Mouse (Mus musculus): ENCODE measurements around the gene Otub2.
"Not testable (repeated sequence)": the region's sequence is repeated elsewhere in the genome, so short reads cannot be mapped to it uniquely, and the experiment has no call there.

Otub2 gene

GRCm38 (mm10) chr12:103444261-103444660 lies 55.8 kb downstream of the Otub2 start:
- H3K36me3 ChIP-seq (ENCODE audit: control insufficient read depth, insufficient read depth, low read length, poor library complexity, severe bottlenecking); H3K27me3 ChIP-seq (ENCODE audit: control insufficient read depth, insufficient read depth, low read length, poor library complexity, severe bottlenecking); DNase-seq (ENCODE audit: low read depth, low spot score): not testable (repeated sequence)

DNA sequence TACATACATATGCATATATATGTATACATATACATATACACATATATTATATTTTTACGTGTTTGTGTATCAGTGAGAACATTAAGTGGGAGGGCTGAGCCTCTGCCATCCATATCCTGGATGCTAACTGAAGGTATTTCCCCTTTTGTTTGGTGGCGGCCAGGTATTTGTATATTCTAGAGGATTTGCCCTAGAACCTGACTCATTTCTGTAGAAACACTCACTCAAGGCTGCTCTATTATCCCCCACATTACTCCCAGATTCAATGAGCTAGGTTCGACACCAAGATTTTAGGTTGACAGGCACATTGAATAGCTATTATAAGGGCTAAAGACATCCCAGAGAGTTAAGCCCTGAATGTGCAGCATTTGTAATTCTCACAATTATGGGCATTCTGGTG lies 56.6 kb downstream of the Otub2 start:
- no peak for DNase-seq (ENCODE audit: low read depth, low spot score)
- Histone ChIP-seq H3K27me3 (ENCODE audit: control insufficient read depth, insufficient read depth, low read length, poor library complexity, severe bottlenecking) (no peaks in the 10 kb centered on the region), H3K36me3 (ENCODE audit: control insufficient read depth, insufficient read depth, low read length, poor library complexity, severe bottlenecking) (peaks cover 2% of the 10 kb centered on the region; the same call in 1 of the 2 replicates)

DNA sequence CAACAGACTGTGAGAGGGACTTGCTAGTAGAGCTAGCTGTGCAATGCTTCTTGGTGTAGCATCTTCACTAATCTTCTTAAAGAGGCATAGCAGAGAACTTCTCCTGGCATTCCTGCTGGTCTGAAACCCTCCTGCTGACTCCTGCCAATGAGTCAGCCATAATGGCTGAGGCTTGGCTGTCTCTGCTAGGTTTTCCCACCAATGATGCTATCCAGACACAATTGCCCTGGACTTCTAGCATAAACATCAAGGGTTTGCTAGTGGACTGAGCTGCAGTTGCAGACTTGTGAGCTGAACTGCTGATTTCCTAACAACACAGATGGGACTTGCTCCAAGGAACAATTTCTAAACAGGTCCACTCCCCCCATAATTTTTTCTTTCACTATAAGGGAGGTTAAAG lies 64.9 kb downstream of the Otub2 start:
- H3K27me3 ChIP-seq (ENCODE audit: control insufficient read depth, insufficient read depth, low read length, poor library complexity, severe bottlenecking): no peaks in the 10 kb centered on the region
- no peak for DNase-seq (ENCODE audit: low read depth, low spot score)
- H3K36me3 ChIP-seq (ENCODE audit: control insufficient read depth, insufficient read depth, low read length, poor library complexity, severe bottlenecking): no peaks in the 10 kb centered on the region

All from splenic B cell, adult 2 months (primary cell).